Mouse (Mus musculus): Measurements from ENCODE around the gene Pan2. TPM values are rescaled to one million over a fixed set of nuclear protein-coding genes. Genes with fewer than 3 reads are reported as not detected.

Gene Pan2
- polyA plus RNA-seq, 1 experiment = 5.0 TPM

DNA sequence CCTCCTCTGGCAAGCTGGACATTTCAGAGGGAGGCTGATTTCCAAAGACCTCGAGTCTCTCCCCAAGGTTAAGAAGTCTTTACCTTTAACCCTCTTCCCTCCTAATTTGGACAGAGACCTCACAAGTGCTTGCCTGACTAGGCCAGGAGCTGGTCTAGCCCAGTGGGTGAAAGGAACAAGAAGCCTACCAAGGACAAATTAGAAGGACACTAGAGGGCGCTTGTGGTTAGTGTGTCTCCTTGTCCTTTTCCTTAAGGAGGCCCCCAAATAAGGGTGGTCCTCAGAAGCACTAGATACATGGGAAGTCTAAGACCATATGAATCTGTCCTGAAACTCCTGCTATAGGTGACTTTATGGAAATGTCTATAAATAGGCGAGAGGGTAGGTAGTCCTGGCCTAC is 59.4 kb downstream of the Pan2 start:
- Histone ChIP-seq H3K79me2 (ENCODE audit: control insufficient read depth, insufficient read depth) (no peaks in the 10 kb centered on the region), H3K79me3 (ENCODE audit: low read depth) (no peaks in the 10 kb centered on the region), H3K36me3 (ENCODE audit: control insufficient read depth, insufficient read depth) (peaks cover 75% of the 10 kb centered on the region), H3ac (ENCODE audit: control insufficient read depth, insufficient read length, low read depth) (no peak overlapping the region), H3K27me3 (ENCODE audit: control insufficient read depth, insufficient read depth, insufficient read length) (no peaks in the 10 kb centered on the region), H3K4me3 (ENCODE audit: insufficient read depth, poor library complexity, severe bottlenecking) (no peak overlapping the region)
- TF ChIP-seq CTCF (IDR thresholded peaks at IDR 0.05; ENCODE audit: control insufficient read depth, insufficient read depth, insufficient read length) (peak; percentile 16), USF1 (IDR thresholded peaks at IDR 0.05; ENCODE audit: low read depth) (no peak)

- no peak for TF ChIP-seq CTCF (IDR thresholded peaks at IDR 0.05; ENCODE audit: control insufficient read depth, insufficient read depth, insufficient read length)
- TF ChIP-seq CEBPB (IDR thresholded peaks at IDR 0.05; ENCODE audit: low read depth) = no peak
- TF ChIP-seq MYOG (IDR thresholded peaks at IDR 0.05; ENCODE audit: control insufficient read depth, extremely low read depth, insufficient read length) = no peak
- no peak for TF ChIP-seq MAX (IDR thresholded peaks at IDR 0.05)
- TF ChIP-seq MYOD1 (IDR thresholded peaks at IDR 0.05; ENCODE audit: control insufficient read depth, insufficient read length, low read depth) = no peak
- TF ChIP-seq FOSL1 (IDR thresholded peaks at IDR 0.05; ENCODE audit: insufficient read depth, low read length, poor library complexity, severe bottlenecking) = no peak
- no peak for TF ChIP-seq USF1 (IDR thresholded peaks at IDR 0.05; ENCODE audit: low read depth)
- Histone ChIP-seq H3K79me2 (ENCODE audit: control insufficient read depth, insufficient read depth) (no peaks in the 10 kb centered on the region), H3K27me3 (ENCODE audit: control insufficient read depth, insufficient read depth, insufficient read length) (no peaks in the 10 kb centered on the region), H3K36me3 (ENCODE audit: control insufficient read depth, insufficient read depth) (peaks cover 25% of the 10 kb centered on the region), H3K4me3 (ENCODE audit: insufficient read depth, poor library complexity, severe bottlenecking) (peak overlapping the region; percentile 42), H3ac (ENCODE audit: control insufficient read depth, insufficient read length, low read depth) (peak overlapping the region; percentile 83), H3K79me3 (ENCODE audit: low read depth) (no peaks in the 10 kb centered on the region)
Measured at GRCm38 (mm10) chr10:128367899-128368401, 64.8 kb downstream of the Pan2 start.

GRCm38 (mm10) chr10:128368402-128369217 is 65.5 kb downstream of the Pan2 start, which contains the start of gene Coq10a:
Gene Coq10a (minus strand): TSS chr10:128368997.
- Histone ChIP-seq H3ac (ENCODE audit: control insufficient read depth, insufficient read length, low read depth) (peak within 1 kb of the TSS; percentile 83), H3K79me2 (ENCODE audit: control insufficient read depth, insufficient read depth) (no peaks in the 10 kb centered on the region), H3K27me3 (ENCODE audit: control insufficient read depth, insufficient read depth, insufficient read length) (no peaks in the 10 kb centered on the region), H3K36me3 (ENCODE audit: control insufficient read depth, insufficient read depth) (peaks cover 19% of the 10 kb centered on the region), H3K4me3 (ENCODE audit: insufficient read depth, poor library complexity, severe bottlenecking) (peak within 1 kb of the TSS; percentile 42), H3K79me3 (ENCODE audit: low read depth) (no peaks in the 10 kb centered on the region)
- TF ChIP-seq CTCF (IDR thresholded peaks at IDR 0.05; ENCODE audit: control insufficient read depth, insufficient read depth, insufficient read length) (no peak), USF1 (IDR thresholded peaks at IDR 0.05; ENCODE audit: low read depth) (peak; percentile 14), MAX (IDR thresholded peaks at IDR 0.05) (peak; percentile 76)

GRCm38 (mm10) chr10:128369218-128369543 is 66.0 kb downstream of the Pan2 start:
- Histone ChIP-seq H3K36me3 (ENCODE audit: control insufficient read depth, insufficient read depth) (peaks cover 13% of the 10 kb centered on the region), H3K79me2 (ENCODE audit: control insufficient read depth, insufficient read depth) (no peaks in the 10 kb centered on the region), H3K4me3 (ENCODE audit: insufficient read depth, poor library complexity, severe bottlenecking) (peak overlapping the region; percentile 42), H3ac (ENCODE audit: control insufficient read depth, insufficient read length, low read depth) (peak overlapping the region; percentile 59), H3K27me3 (ENCODE audit: control insufficient read depth, insufficient read depth, insufficient read length) (no peaks in the 10 kb centered on the region), H3K79me3 (ENCODE audit: low read depth) (no peaks in the 10 kb centered on the region)
- no peak for TF ChIP-seq CEBPB (IDR thresholded peaks at IDR 0.05; ENCODE audit: low read depth)
- TF ChIP-seq MYOD1 (IDR thresholded peaks at IDR 0.05; ENCODE audit: control insufficient read depth, insufficient read length, low read depth) = no peak
- no peak for TF ChIP-seq USF1 (IDR thresholded peaks at IDR 0.05; ENCODE audit: low read depth)
- TF ChIP-seq CTCF (IDR thresholded peaks at IDR 0.05; ENCODE audit: control insufficient read depth, insufficient read depth, insufficient read length) = no peak
- no peak for TF ChIP-seq MAX (IDR thresholded peaks at IDR 0.05)
- TF ChIP-seq FOSL1 (IDR thresholded peaks at IDR 0.05; ENCODE audit: insufficient read depth, low read length, poor library complexity, severe bottlenecking) = no peak
- TF ChIP-seq MYOG (IDR thresholded peaks at IDR 0.05; ENCODE audit: control insufficient read depth, extremely low read depth, insufficient read length) = no peak

DNA sequence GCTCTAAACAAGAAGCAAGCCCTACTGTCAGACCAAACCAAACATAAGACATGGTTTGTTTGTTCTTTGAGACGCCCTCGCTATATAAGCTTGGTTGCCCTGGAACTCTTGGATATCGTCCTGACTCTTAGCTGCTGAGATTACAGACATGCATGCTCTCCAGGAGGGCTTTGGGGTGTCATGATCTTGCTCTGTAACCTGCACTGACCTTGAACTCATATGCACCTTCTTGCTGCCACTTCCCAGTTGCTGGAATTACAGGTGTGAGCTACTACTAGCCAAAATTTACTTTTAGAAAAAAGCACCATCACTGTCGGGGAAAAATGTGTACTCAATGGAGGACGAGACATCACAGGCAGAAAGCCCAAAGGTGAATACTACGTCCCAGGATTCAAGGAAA is 66.5 kb downstream of the Pan2 start:
- no peaks in the 10 kb centered on the region for H3K79me3 ChIP-seq (ENCODE audit: low read depth)
- no peak overlapping the region for H3K4me3 ChIP-seq (ENCODE audit: insufficient read depth, poor library complexity, severe bottlenecking)
- no peak overlapping the region for H3ac ChIP-seq (ENCODE audit: control insufficient read depth, insufficient read length, low read depth)
- TF ChIP-seq MYOG (IDR thresholded peaks at IDR 0.05; ENCODE audit: control insufficient read depth, extremely low read depth, insufficient read length) = no peak
- TF ChIP-seq MYOD1 (IDR thresholded peaks at IDR 0.05; ENCODE audit: control insufficient read depth, insufficient read length, low read depth) = no peak
- TF ChIP-seq MAX (IDR thresholded peaks at IDR 0.05) = no peak
- no peak for TF ChIP-seq CEBPB (IDR thresholded peaks at IDR 0.05; ENCODE audit: low read depth)
- TF ChIP-seq USF1 (IDR thresholded peaks at IDR 0.05; ENCODE audit: low read depth) = no peak
- TF ChIP-seq FOSL1 (IDR thresholded peaks at IDR 0.05; ENCODE audit: insufficient read depth, low read length, poor library complexity, severe bottlenecking) = no peak
- TF ChIP-seq CTCF (IDR thresholded peaks at IDR 0.05; ENCODE audit: control insufficient read depth, insufficient read depth, insufficient read length) = no peak
- no peaks in the 10 kb centered on the region for H3K27me3 ChIP-seq (ENCODE audit: control insufficient read depth, insufficient read depth, insufficient read length)
- H3K79me2 ChIP-seq (ENCODE audit: control insufficient read depth, insufficient read depth) = no peaks in the 10 kb centered on the region
- H3K36me3 ChIP-seq (ENCODE audit: control insufficient read depth, insufficient read depth) = peaks cover 9% of the 10 kb centered on the region

- no peak overlapping the region for H3ac ChIP-seq (ENCODE audit: control insufficient read depth, insufficient read length, low read depth)
- no peaks in the 10 kb centered on the region for H3K79me2 ChIP-seq (ENCODE audit: control insufficient read depth, insufficient read depth)
- H3K4me3 ChIP-seq (ENCODE audit: insufficient read depth, poor library complexity, severe bottlenecking) = no peak overlapping the region
- H3K36me3 ChIP-seq (ENCODE audit: control insufficient read depth, insufficient read depth) = peaks cover 5% of the 10 kb centered on the region
- H3K27me3 ChIP-seq (ENCODE audit: control insufficient read depth, insufficient read depth, insufficient read length) = no peaks in the 10 kb centered on the region
- no peaks in the 10 kb centered on the region for H3K79me3 ChIP-seq (ENCODE audit: low read depth)
- TF ChIP-seq CTCF (IDR thresholded peaks at IDR 0.05; ENCODE audit: control insufficient read depth, insufficient read depth, insufficient read length) (no peak), FOSL1 (IDR thresholded peaks at IDR 0.05; ENCODE audit: insufficient read depth, low read length, poor library complexity, severe bottlenecking) (no peak), MAX (IDR thresholded peaks at IDR 0.05) (no peak), MYOD1 (IDR thresholded peaks at IDR 0.05; ENCODE audit: control insufficient read depth, insufficient read length, low read depth) (no peak), USF1 (IDR thresholded peaks at IDR 0.05; ENCODE audit: low read depth) (no peak), CEBPB (IDR thresholded peaks at IDR 0.05; ENCODE audit: low read depth) (no peak), MYOG (IDR thresholded peaks at IDR 0.05; ENCODE audit: control insufficient read depth, extremely low read depth, insufficient read length) (no peak)
Measured at GRCm38 (mm10) chr10:128370021-128370420, 66.9 kb downstream of the Pan2 start.

Data from C2C12 (cell line).